ENCODE assay signal across 13 mouse cellular contexts in the genomic region with DNA sequence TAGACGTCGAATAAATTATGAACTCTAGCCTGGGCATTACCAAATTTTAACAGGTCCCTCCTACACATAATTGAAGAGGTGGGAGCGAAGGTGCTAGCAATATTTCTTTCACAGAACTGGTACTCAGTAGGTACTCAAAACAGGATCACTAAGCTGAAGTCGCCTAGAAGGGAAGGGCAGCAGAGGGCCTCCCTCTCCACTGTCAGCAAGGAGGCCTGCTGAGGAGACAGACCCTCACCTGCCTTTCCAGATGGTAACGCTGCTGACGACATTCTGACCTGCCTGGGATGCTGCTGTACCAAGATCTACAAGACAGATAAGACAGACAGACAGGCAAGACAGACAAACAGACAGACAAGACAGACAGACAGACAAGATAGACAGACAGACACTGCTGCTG. TPM values are rescaled to one million over a fixed set of nuclear protein-coding genes. Genes with fewer than 3 reads are reported as not detected.
A peak's percentile ranks its signal among the peaks of the same experiment; 100 is the strongest.
DNase-seq lines count a peak whose midpoint lies in the region; ATAC-seq lines count a peak whose summit lies in the region.
"Had no signal": no experiment of that assay in that cellular context is flagged by ENCODE, and none has a peak within 500 bp of the region (broad histone marks: within the 10 kb centered on the region; RNA-seq: fewer than 3 reads in every experiment).

No protein-coding gene starts in this region.

- ATAC-seq in heart, embryonic 15.5 days (replicated peaks; ENCODE audit: insufficient number of reproducible peaks, insufficient read depth, low FRiP score, low read depth) = no peak
- peak; percentile 35; the same call in 1 of the 2 replicates for ATAC-seq in midbrain, embryonic 15.5 days (replicated peaks)
- ATAC-seq in midbrain, embryonic 16.5 days = no peak
- ATAC-seq in heart, embryonic 16.5 days (replicated peaks; ENCODE audit: extremely low read depth, insufficient read depth, low FRiP score) = no peak

- peak overlapping the region; percentile 73 for H3K27ac ChIP-seq in heart, embryonic 15.5 days
- no peak overlapping the region for H3K27ac ChIP-seq in midbrain, embryonic 15.5 days
- no peak overlapping the region for H3K27ac ChIP-seq in midbrain, embryonic 16.5 days (ENCODE audit: low read length)
- peak overlapping the region; percentile 86 for H3K27ac ChIP-seq in heart, embryonic 16.5 days (ENCODE audit: low read length)

- no peak overlapping the region for H3K4me2 ChIP-seq in heart, embryonic 15.5 days
- H3K4me2 ChIP-seq in midbrain, embryonic 15.5 days = no peak overlapping the region
- no peak overlapping the region for H3K4me2 ChIP-seq in midbrain, embryonic 16.5 days (ENCODE audit: low read length)
- no peak overlapping the region for H3K4me2 ChIP-seq in heart, embryonic 16.5 days (ENCODE audit: low read depth, low read length)
- H3K4me2 ChIP-seq: lung, embryonic 14.5 days had no signal

- no peaks in the 10 kb centered on the region for H3K9me3 ChIP-seq in heart, embryonic 15.5 days (replicated peaks)
- H3K9me3 ChIP-seq in midbrain, embryonic 15.5 days = no peaks in the 10 kb centered on the region
- no peaks in the 10 kb centered on the region for H3K9me3 ChIP-seq in midbrain, embryonic 16.5 days (replicated peaks; ENCODE audit: control insufficient read depth, low read length, poor library complexity, severe bottlenecking)
- H3K9me3 ChIP-seq in heart, embryonic 16.5 days (replicated peaks; ENCODE audit: control insufficient read depth, low read length) = no peaks in the 10 kb centered on the region

- H3K27me3 ChIP-seq in heart, embryonic 15.5 days = no peaks in the 10 kb centered on the region
- H3K27me3 ChIP-seq in midbrain, embryonic 15.5 days (replicated peaks) = no peaks in the 10 kb centered on the region
- H3K27me3 ChIP-seq in midbrain, embryonic 16.5 days (ENCODE audit: control insufficient read depth, insufficient read depth, low read depth, low read length) = no peaks in the 10 kb centered on the region
- no peaks in the 10 kb centered on the region for H3K27me3 ChIP-seq in heart, embryonic 16.5 days (ENCODE audit: control insufficient read depth, insufficient read depth, low read length)

- H3K9ac ChIP-seq in heart, embryonic 15.5 days = no peak overlapping the region
- no peak overlapping the region for H3K9ac ChIP-seq in midbrain, embryonic 15.5 days
- H3K9ac ChIP-seq in midbrain, embryonic 16.5 days (ENCODE audit: low read depth, low read length) = no peak overlapping the region
- H3K9ac ChIP-seq in heart, embryonic 16.5 days (ENCODE audit: low read length) = 0 out of 2 replicates have a peak overlapping the region, but pooled peaks have one; percentile 8
- H3K9ac ChIP-seq: lung, embryonic 14.5 days had no signal

- intact Hi-C loops in heart, postnatal 10 days (cut with DNase I) = no loop called here

- no peak overlapping the region for H3K4me3 ChIP-seq in heart, embryonic 15.5 days
- H3K4me3 ChIP-seq in midbrain, embryonic 15.5 days = no peak overlapping the region
- H3K4me3 ChIP-seq in midbrain, embryonic 16.5 days (ENCODE audit: low read depth, low read length) = no peak overlapping the region
- no peak overlapping the region for H3K4me3 ChIP-seq in heart, embryonic 16.5 days (ENCODE audit: low read length)

- DNase-seq in cerebellum, postnatal 10 days = peak; percentile 25 to 26
- DNase-seq in cerebellum, postnatal 25 days = no peak
- no peak for DNase-seq in heart, postnatal 10 days
- DNase-seq in left cerebral cortex, adult 8-10 months (ENCODE audit: low spot score in 2 of 2) = no peak
- DNase-seq: right cerebral cortex, postnatal 4 days had no signal

- WGBS in heart, embryonic 15.5 days = 56% methylated on average over 6 of the region's 6 CpGs
- 79% methylated on average over 6 of the region's 6 CpGs for WGBS in midbrain, embryonic 15.5 days
- 78% methylated on average over 6 of the region's 6 CpGs for WGBS in midbrain, embryonic 16.5 days
- 57% methylated on average over 6 of the region's 6 CpGs for WGBS in heart, embryonic 16.5 days

- peaks cover 42% of the 10 kb centered on the region for H3K4me1 ChIP-seq in heart, embryonic 15.5 days (replicated peaks)
- H3K4me1 ChIP-seq in midbrain, embryonic 15.5 days = peaks cover 6% of the 10 kb centered on the region
- peaks cover 11% of the 10 kb centered on the region; the same call in 1 of the 2 replicates for H3K4me1 ChIP-seq in midbrain, embryonic 16.5 days (ENCODE audit: control insufficient read depth, insufficient read depth, low read length)
- peaks cover 29% of the 10 kb centered on the region for H3K4me1 ChIP-seq in heart, embryonic 16.5 days (ENCODE audit: control insufficient read depth, insufficient read depth, low read length)

- peaks cover 4% of the 10 kb centered on the region; the same call in 1 of the 2 replicates for H3K36me3 ChIP-seq in heart, embryonic 15.5 days
- H3K36me3 ChIP-seq in midbrain, embryonic 15.5 days (replicated peaks) = no peaks in the 10 kb centered on the region
- H3K36me3 ChIP-seq in midbrain, embryonic 16.5 days (ENCODE audit: control insufficient read depth, insufficient read depth, low read length) = no peaks in the 10 kb centered on the region
- H3K36me3 ChIP-seq in heart, embryonic 16.5 days (ENCODE audit: control insufficient read depth, insufficient read depth) = peaks cover 10% of the 10 kb centered on the region; the same call in 1 of the 2 replicates

RNA-seq across cellular contexts. Expression of a gene that starts 31.3 kb away (rescaled TPM):
- polyA plus RNA-seq in heart, embryonic 15.5 days (2015; fragmentation: Nextera tagmentation; extraction: Ambion mirVana) = 245 and 283 TPM in 2 replicates
- 100 to 1,000 TPM; 235 to 249 TPM for total RNA-seq in heart, postnatal 10 days (2021)
- 9.6 and 10.4 TPM in 2 replicates for polyA plus RNA-seq in midbrain, embryonic 15.5 days (2015; fragmentation: Nextera tagmentation; extraction: Ambion mirVana)
- 5.0 and 8.4 TPM in 2 replicates for polyA plus RNA-seq in midbrain, embryonic 16.5 days (2015; fragmentation: Nextera tagmentation; extraction: Ambion mirVana)
- 267 and 270 TPM in 2 replicates for polyA plus RNA-seq in heart, embryonic 16.5 days (2015; fragmentation: Nextera tagmentation; extraction: Ambion mirVana)
- total RNA-seq in left cerebral cortex, adult 8-10 months (2022) = 10 to 100 TPM; 20.7 to 25.3 (median 21.6) TPM

RNA-seq across cellular contexts. Expression of a gene that starts 53.2 kb away (rescaled TPM):
- polyA plus RNA-seq in heart, embryonic 15.5 days (2015; fragmentation: Nextera tagmentation; extraction: Ambion mirVana) = 0.18 TPM in 1 of 2 replicates, not detected in the other
- total RNA-seq in heart, postnatal 10 days (2021) = under 1 TPM; 0.35 to 0.69 TPM
- not detected in 2 replicates for polyA plus RNA-seq in midbrain, embryonic 15.5 days (2015; fragmentation: Nextera tagmentation; extraction: Ambion mirVana)
- polyA plus RNA-seq in midbrain, embryonic 16.5 days (2015; fragmentation: Nextera tagmentation; extraction: Ambion mirVana) = not detected in 2 replicates
- polyA plus RNA-seq in heart, embryonic 16.5 days (2015; fragmentation: Nextera tagmentation; extraction: Ambion mirVana) = not detected in 2 replicates
- 1 to 10 TPM; 1.3 to 2.4 (median 1.5) TPM for total RNA-seq in left cerebral cortex, adult 8-10 months (2022)
- total RNA-seq: hematopoietic stem cell, adult 5-6 weeks; midbrain, postnatal 0 days had no signal
- polyA plus RNA-seq: kidney, embryonic 14.5 days; lung, embryonic 14.5 days; midbrain, postnatal 0 days had no signal

Comparison
In these comparisons a context has a peak if more than half of its experiments do, and no peak if none do; other contexts are left out.
1. DNase-seq: peak in cerebellum, postnatal 10 days (2 of 2); none in cerebellum, postnatal 25 days (0 of 2), heart, postnatal 10 days (0 of 2) and left cerebral cortex, adult 8-10 months (0 of 2).
2. H3K27ac ChIP-seq: peak in heart, embryonic 15.5 days (single experiment) and heart, embryonic 16.5 days (single experiment); none in midbrain, embryonic 15.5 days (single experiment) and midbrain, embryonic 16.5 days (single experiment).
3. RNA of a gene that starts 31.3 kb away (polyA plus RNA-seq): 267 to 270 TPM in heart, embryonic 16.5 days and 245 to 283 TPM in heart, embryonic 15.5 days; 9.6 to 10.4 TPM in midbrain, embryonic 15.5 days and 5.0 to 8.4 TPM in midbrain, embryonic 16.5 days; every median in the first group is over 10 times any median in the second.